Comparison of ENCODE assay signal across 14 mouse cellular contexts in genomic region chr10:17655459-17656051, GRCm38 (mm10).
DNase-seq lines count a peak whose midpoint lies in the region; ATAC-seq lines count a peak whose summit lies in the region.
"Had no signal": no experiment of that assay in that cellular context is flagged by ENCODE, and none has a peak within 500 bp of the region (broad histone marks: within the 10 kb centered on the region; RNA-seq: fewer than 3 reads in every experiment).

No protein-coding gene starts in this region.

- no peak for DNase-seq in heart, adult 11 months
- no peak for DNase-seq in limb, embryonic 11.5 days (ENCODE audit: low spot score)
- DNase-seq in limb, embryonic 10.5 days (ENCODE audit: low spot score): no peak
- no peak for DNase-seq in ovary, postnatal 10 days (ENCODE audit: low spot score)
- DNase-seq in frontal cortex, postnatal 14 days (ENCODE audit: low spot score in 2 of 2): no peak
- DNase-seq: cerebellum, adult 18-20 months; kidney, adult 11 months; liver, postnatal 0 days had no signal

- 55% methylated on average over 10 of the region's 10 CpGs for WGBS in heart, embryonic 12.5 days
- 53% methylated on average over 10 of the region's 10 CpGs for WGBS in limb, embryonic 11.5 days
- WGBS in limb, embryonic 10.5 days: 57% methylated on average over 10 of the region's 10 CpGs

- H3K36me3 ChIP-seq in heart, embryonic 12.5 days: no peaks in the 10 kb centered on the region
- H3K36me3 ChIP-seq in limb, embryonic 11.5 days (ENCODE audit: control insufficient read depth, insufficient read depth, low read length): no peaks in the 10 kb centered on the region
- no peaks in the 10 kb centered on the region for H3K36me3 ChIP-seq in limb, embryonic 10.5 days
- H3K36me3 ChIP-seq: forebrain, embryonic 12.5 days had no signal

- H3K4me1 ChIP-seq in heart, embryonic 12.5 days (replicated peaks): peaks cover 41% of the 10 kb centered on the region
- H3K4me1 ChIP-seq in limb, embryonic 11.5 days (ENCODE audit: control insufficient read depth, insufficient read depth, low read length): no peaks in the 10 kb centered on the region
- peaks cover 28% of the 10 kb centered on the region for H3K4me1 ChIP-seq in limb, embryonic 10.5 days

- no peak overlapping the region for H3K4me3 ChIP-seq in heart, embryonic 12.5 days
- H3K4me3 ChIP-seq in limb, embryonic 11.5 days (ENCODE audit: low read depth, low read length): no peak overlapping the region
- no peak overlapping the region for H3K4me3 ChIP-seq in limb, embryonic 10.5 days
- H3K4me3 ChIP-seq: forebrain, embryonic 12.5 days; layer of hippocampus, adult 2 months; megakaryocyte, embryonic 14.5 days had no signal

- H3K27me3 ChIP-seq in heart, embryonic 12.5 days (replicated peaks): no peaks in the 10 kb centered on the region
- no peaks in the 10 kb centered on the region for H3K27me3 ChIP-seq in limb, embryonic 11.5 days (ENCODE audit: control insufficient read depth, insufficient read depth, low read length)
- 0 out of 2 replicates have a peak, but pooled peaks cover 4% of the 10 kb centered on the region for H3K27me3 ChIP-seq in limb, embryonic 10.5 days (ENCODE audit: low read depth, poor library complexity, severe bottlenecking)
- H3K27me3 ChIP-seq: forebrain, embryonic 12.5 days; megakaryocyte, embryonic 14.5 days had no signal

- H3K9ac ChIP-seq in heart, embryonic 12.5 days: no peak overlapping the region
- H3K9ac ChIP-seq in limb, embryonic 11.5 days (ENCODE audit: low read length): no peak overlapping the region
- H3K9ac ChIP-seq: forebrain, embryonic 12.5 days; liver, postnatal 0 days had no signal

- H3K9me3 ChIP-seq in heart, embryonic 12.5 days (replicated peaks): no peaks in the 10 kb centered on the region
- H3K9me3 ChIP-seq in limb, embryonic 11.5 days (ENCODE audit: control insufficient read depth, low read length): no peaks in the 10 kb centered on the region
- H3K9me3 ChIP-seq in limb, embryonic 10.5 days (replicated peaks): no peaks in the 10 kb centered on the region
- H3K9me3 ChIP-seq: forebrain, embryonic 12.5 days; megakaryocyte, embryonic 14.5 days had no signal

- no peak for ATAC-seq in heart, embryonic 12.5 days (ENCODE audit: insufficient number of reproducible peaks, low FRiP score)
- peak; percentile 13; the same call in 1 of the 2 replicates for ATAC-seq in limb, embryonic 11.5 days (ENCODE audit: insufficient number of reproducible peaks, low FRiP score, low TSS enrichment, low read depth)
- ATAC-seq in common myeloid progenitor, adult 5-6 weeks (replicated peaks; ENCODE audit: low read depth, poor library complexity, severe bottlenecking): 0 out of 2 replicates have a peak, but pooled peaks have one; percentile 31
- ATAC-seq in megakaryocyte, adult 5-6 weeks (ENCODE audit: poor library complexity, severe bottlenecking): peak; percentile 67
- ATAC-seq: liver, postnatal 0 days had no signal

- no peak overlapping the region for H3K27ac ChIP-seq in heart, embryonic 12.5 days (ENCODE audit: poor library complexity, severe bottlenecking)
- H3K27ac ChIP-seq in limb, embryonic 11.5 days (replicated peaks; ENCODE audit: low read depth, low read length): no peak overlapping the region
- H3K27ac ChIP-seq in limb, embryonic 10.5 days: no peak overlapping the region
- H3K27ac ChIP-seq: forebrain, embryonic 12.5 days; layer of hippocampus, adult 2 months had no signal

- peak overlapping the region; percentile 38 for H3K4me2 ChIP-seq in heart, embryonic 12.5 days
- H3K4me2 ChIP-seq in limb, embryonic 11.5 days (ENCODE audit: low read depth, severe bottlenecking): no peak overlapping the region
- H3K4me2 ChIP-seq: forebrain, embryonic 12.5 days had no signal
